Mouse (Mus musculus): ENCODE results near the gene Ucp3.

The Ucp3 gene

GRCm38 (mm10) chr7:100501844-100502373 lies 29.1 kb downstream of the Ucp3 start:
- no peak for DNase-seq

GRCm38 (mm10) chr7:100502374-100502922 lies 29.7 kb downstream of the Ucp3 start:
- no peak for DNase-seq

- DNase-seq: no peak
Measured at GRCm38 (mm10) chr7:100503076-100503475, 30.3 kb downstream of the Ucp3 start.

GRCm38 (mm10) chr7:100504740-100505487 lies 32.1 kb downstream of the Ucp3 start:
- DNase-seq: no peak

- no peak for DNase-seq
Measured at GRCm38 (mm10) chr7:100506494-100506893, 33.7 kb downstream of the Ucp3 start.

GRCm38 (mm10) chr7:100508670-100509069 lies 35.9 kb downstream of the Ucp3 start:
- no peak for DNase-seq

- DNase-seq: no peak
Measured at GRCm38 (mm10) chr7:100511602-100512001, 38.8 kb downstream of the Ucp3 start.

GRCm38 (mm10) chr7:100514573-100514972 lies 41.8 kb downstream of the Ucp3 start, which contains the start of gene Dnajb13:
TSS of gene Dnajb13 (minus strand) at chr7:100514960.
- no peak for DNase-seq

- no peak for DNase-seq
Measured at GRCm38 (mm10) chr7:100520204-100520603, 47.4 kb downstream of the Ucp3 start.

GRCm38 (mm10) chr7:100520663-100521285 lies 48.0 kb downstream of the Ucp3 start:
- peak; percentile 90 for DNase-seq

GRCm38 (mm10) chr7:100522222-100522621 lies 49.4 kb downstream of the Ucp3 start:
- DNase-seq: no peak

GRCm38 (mm10) chr7:100524669-100525068 lies 51.9 kb downstream of the Ucp3 start:
- no peak for DNase-seq

- DNase-seq: no peak
Measured at GRCm38 (mm10) chr7:100530766-100531165, 58.0 kb downstream of the Ucp3 start.

- peak; percentile 44 for DNase-seq
Measured at GRCm38 (mm10) chr7:100533503-100533902, 60.7 kb downstream of the Ucp3 start.

GRCm38 (mm10) chr7:100534216-100534615 lies 61.4 kb downstream of the Ucp3 start:
- DNase-seq: no peak

GRCm38 (mm10) chr7:100535831-100536230 lies 63.0 kb downstream of the Ucp3 start:
- DNase-seq: no peak

All from lung, postnatal 10 days (tissue).